Mouse (Mus musculus): Measurements from ENCODE around the gene Ccdc142. TPM values are rescaled to one million over a fixed set of nuclear protein-coding genes. Genes with fewer than 3 reads are reported as not detected.

Gene Ccdc142
- total and polyA plus RNA-seq, 3 experiments: 2.9 to 34.9 (median 5.9) TPM

DNA sequence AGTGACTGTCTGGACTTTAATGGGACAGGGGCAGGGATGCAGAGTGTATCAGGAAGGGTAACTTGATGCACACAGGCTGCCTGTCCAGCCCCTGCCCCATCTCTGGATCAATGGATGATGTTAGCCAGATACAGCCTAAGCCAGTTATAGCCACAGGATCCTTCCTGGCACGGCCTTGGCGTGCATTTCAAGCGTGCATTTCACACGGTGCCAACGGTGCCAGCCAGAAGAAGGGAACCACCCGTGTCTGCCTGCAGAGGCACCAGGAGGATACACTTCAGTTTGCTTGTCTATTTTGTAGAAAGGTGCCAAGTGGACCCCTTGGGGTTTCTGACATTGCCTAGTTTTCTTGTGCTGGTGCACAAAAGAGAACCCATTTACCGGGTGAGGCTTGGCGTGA lies 38.6 kb downstream of the Ccdc142 start:
- DNase-seq: no peak

DNA sequence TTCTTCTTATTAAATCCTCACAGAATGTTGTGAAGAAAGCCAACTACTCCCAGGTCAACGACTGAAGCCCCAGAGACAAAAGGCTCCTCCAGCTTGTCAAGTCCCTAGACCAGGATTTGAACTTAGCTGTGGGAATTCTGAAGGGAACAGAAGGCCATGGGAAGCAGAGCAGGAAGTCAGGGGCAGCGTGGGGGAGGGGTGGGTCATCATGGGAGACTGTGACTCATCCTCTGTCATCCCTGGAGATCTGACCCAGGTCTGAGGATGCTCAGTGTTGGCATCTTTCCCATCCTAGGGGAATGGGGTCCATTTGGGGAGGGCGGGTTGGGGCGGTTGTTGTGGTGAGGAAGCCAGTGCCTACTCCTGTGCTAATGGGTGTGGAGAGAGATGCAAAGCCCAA lies 40.2 kb downstream of the Ccdc142 start:
- no peak for DNase-seq

DNA sequence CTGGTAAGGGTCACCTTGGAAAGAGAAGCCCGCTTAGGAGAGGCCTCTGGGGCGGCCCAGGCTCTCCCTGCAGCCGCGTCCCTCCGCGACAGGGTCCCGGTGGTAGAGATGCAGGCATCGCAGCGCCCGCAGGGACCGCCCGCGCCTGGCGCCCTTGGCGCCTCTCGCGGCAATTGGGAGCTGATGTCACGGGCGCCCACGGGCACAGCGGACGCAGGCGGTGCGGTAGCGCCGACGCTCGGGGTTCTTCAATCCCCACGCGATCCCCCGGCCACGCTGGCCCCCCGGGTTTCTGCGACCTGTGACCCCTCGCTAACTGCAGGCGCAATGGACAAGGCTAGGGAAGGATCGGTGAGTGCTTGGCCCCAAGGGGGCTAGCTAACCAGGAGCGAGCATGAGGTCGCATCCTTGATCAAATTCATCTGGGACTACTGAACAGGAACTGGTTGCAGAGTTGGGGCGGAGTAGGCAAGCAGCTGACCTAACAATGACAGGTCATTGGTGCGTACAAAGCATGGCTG lies 40.9 kb downstream of the Ccdc142 start:
- DNase-seq: peak; percentile 45

- DNase-seq: no peak
These were observed 41.5 kb downstream of the Ccdc142 start for GRCm38 (mm10) chr6:83142886-83143285.

GRCm38 (mm10) chr6:83145209-83145608 lies 43.8 kb downstream of the Ccdc142 start:
- DNase-seq: peak; percentile 45

DNA sequence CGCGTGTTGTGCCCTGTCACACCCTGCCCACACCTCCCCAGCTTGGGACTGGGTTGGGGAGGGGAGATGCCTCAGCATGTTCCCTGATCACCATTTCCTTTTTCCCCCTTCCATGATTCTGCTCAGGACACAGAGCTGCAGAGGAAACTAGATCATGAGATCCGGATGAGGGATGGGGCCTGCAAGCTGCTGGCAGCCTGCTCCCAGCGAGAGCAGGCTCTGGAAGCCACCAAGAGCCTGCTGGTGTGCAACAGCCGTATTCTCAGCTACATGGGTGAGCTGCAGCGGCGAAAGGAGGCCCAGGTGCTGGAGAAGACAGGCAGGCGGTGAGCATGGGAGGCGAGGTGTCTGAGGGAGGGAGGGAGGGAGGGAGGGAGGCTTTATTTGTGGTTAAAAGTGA lies 44.4 kb downstream of the Ccdc142 start:
- no peak for DNase-seq

DNA sequence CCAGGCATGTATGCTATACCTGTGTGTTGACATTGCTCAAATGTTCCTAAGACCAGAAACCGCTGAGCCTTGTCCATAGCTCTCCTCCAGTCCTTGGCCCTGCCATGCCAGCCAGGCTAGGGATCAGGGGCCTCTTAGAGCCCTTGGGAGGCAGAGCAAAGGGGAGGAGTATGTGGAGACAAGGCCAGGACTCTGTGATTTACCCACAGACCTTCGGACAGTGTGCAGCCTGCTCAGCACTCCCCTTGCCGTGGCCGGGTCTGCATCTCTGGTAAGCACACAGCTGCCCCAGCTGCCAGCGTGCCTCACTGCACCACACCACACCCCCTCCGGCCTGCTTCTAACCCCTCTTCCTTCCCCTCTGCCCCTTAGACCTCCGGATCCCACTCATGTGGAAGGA lies 45.9 kb downstream of the Ccdc142 start:
- peak; percentile 66 for DNase-seq

- no peak for DNase-seq
These were observed 50.3 kb downstream of the Ccdc142 start for GRCm38 (mm10) chr6:83151721-83152120.

- no peak for DNase-seq
These were observed 51.6 kb downstream of the Ccdc142 start for GRCm38 (mm10) chr6:83153038-83153437.

DNA sequence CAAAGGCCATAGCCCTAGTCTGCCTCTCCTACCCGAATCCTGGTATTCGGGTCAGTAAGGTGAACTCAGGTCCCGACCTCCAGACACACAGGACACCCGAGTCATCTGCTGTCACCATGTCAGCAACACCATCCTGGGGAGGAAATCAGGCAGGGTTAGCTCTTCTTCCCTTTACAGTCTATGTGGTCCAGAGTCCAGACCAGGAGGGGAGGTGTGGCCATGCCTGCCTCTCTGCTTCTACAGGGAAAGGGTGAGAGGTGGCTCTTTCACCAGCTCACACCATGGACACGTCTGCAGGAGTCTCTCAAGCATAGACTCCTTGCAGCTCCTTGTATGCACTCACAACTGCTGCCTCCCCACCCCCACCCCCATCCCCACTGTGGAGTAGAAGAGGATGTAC lies 52.1 kb downstream of the Ccdc142 start:
- DNase-seq: no peak

DNA sequence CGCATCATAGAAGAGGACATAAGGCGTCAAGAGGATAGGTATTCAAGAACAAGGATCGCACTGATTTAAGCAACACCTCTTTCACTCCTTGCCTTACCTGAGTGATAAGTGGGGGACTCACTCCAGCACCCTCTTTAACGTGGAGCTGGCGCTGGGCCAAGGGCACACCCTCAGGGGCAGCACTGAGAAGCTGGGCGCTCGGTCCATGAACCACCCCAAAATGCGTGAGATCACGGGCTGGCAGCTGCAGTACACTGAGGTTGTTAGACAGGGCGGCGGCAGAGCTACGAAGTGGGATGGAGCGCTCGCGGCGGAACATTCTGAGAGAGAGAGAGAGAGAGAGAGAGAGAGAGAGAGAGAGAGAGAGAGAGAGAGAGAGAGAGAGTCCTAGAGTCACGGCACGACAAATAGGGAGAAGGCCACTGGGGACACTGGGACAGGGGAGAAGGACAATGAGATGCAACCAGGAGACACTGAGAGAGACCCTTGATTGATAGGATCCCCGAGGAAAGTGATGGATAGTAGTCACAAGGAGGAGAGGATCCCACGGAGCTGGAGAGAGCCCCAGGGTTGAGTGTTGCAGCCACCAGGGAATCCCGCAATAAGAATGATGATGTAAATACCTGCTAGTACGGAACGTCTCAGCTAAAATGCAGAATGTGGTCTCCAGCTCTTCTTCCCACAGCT lies 54.3 kb downstream of the Ccdc142 start:
- no peak for DNase-seq

GRCm38 (mm10) chr6:83156259-83156684 lies 54.9 kb downstream of the Ccdc142 start, which contains the start of the genes Wdr54 and 1700003E16Rik:
Wdr54 (minus strand) TSS chr6:83156397.
1700003E16Rik (plus strand) TSS chr6:83156404.
- peak; percentile 78 for DNase-seq

Small RNAs within 50 kb of the gene (microRNA-seq; reads per million reads assigned to microRNA genes)
- gene Mir3470a: 0 reads per million in 2 experiments

Other genes starting within 250 kb of the Ccdc142 start
- 1 to 10 TPM in 1 of 2 experiments, under 1 TPM in 1; 0.52 to 1.2 TPM for gene Sema4f, start 161.8 kb upstream of the Ccdc142 start, total RNA-seq (2021)
- 1.1 and 1.3 TPM in 2 replicates for gene Sema4f, start 161.8 kb upstream of the Ccdc142 start, polyA plus RNA-seq (2012; rRNA removed)
- gene M1ap, start 154.7 kb upstream of the Ccdc142 start, total RNA-seq (2021): not detected
- 0.07 TPM in 1 of 2 replicates, not detected in the other for gene M1ap, start 154.7 kb upstream of the Ccdc142 start, polyA plus RNA-seq (2012; rRNA removed)
- gene Dok1, start 68.1 kb upstream of the Ccdc142 start, total RNA-seq (2021): 10 to 100 TPM in 1 of 2 experiments, 1 to 10 TPM in 1; 7.5 to 13.5 TPM
- 7.9 and 11.7 TPM in 2 replicates for gene Dok1, start 68.1 kb upstream of the Ccdc142 start, polyA plus RNA-seq (2012; rRNA removed)
- 1 to 10 TPM; 1.1 to 3.5 TPM for gene Loxl3, start 67.4 kb upstream of the Ccdc142 start, total RNA-seq (2021)
- 2.8 and 2.9 TPM in 2 replicates for gene Loxl3, start 67.4 kb upstream of the Ccdc142 start, polyA plus RNA-seq (2012; rRNA removed)
- gene Aup1, start 47.1 kb upstream of the Ccdc142 start, total RNA-seq (2021): 100 to 1,000 TPM; 174 to 228 TPM
- gene Aup1, start 47.1 kb upstream of the Ccdc142 start, polyA plus RNA-seq (2012; rRNA removed): 1,190 and 1,486 TPM in 2 replicates
- gene Htra2, start 46.3 kb upstream of the Ccdc142 start, total RNA-seq (2021): 10 to 100 TPM; 42.6 to 63.6 TPM
- 74.2 and 89.8 TPM in 2 replicates for gene Htra2, start 46.3 kb upstream of the Ccdc142 start, polyA plus RNA-seq (2012; rRNA removed)
- gene Dqx1, start 43.8 kb upstream of the Ccdc142 start, total RNA-seq (2021): 1 to 10 TPM; 2.1 to 2.5 TPM
- 2.6 and 2.7 TPM in 2 replicates for gene Dqx1, start 43.8 kb upstream of the Ccdc142 start, polyA plus RNA-seq (2012; rRNA removed)
- 10 to 100 TPM in 1 of 2 experiments, 1 to 10 TPM in 1; 4.9 to 15.2 TPM for gene Tlx2, start 31.3 kb upstream of the Ccdc142 start, total RNA-seq (2021)
- gene Tlx2, start 31.3 kb upstream of the Ccdc142 start, polyA plus RNA-seq (2012; rRNA removed): 48.7 and 64.4 TPM in 2 replicates
- 10 to 100 TPM; 35.1 to 48.9 TPM for gene Pcgf1, start 23.7 kb upstream of the Ccdc142 start, total RNA-seq (2021)
- 28.6 and 31.6 TPM in 2 replicates for gene Pcgf1, start 23.7 kb upstream of the Ccdc142 start, polyA plus RNA-seq (2012; rRNA removed)
- gene Lbx2, start 15.2 kb upstream of the Ccdc142 start, total RNA-seq (2021): 10 to 100 TPM in 1 of 2 experiments, 1 to 10 TPM in 1; 7.6 to 19.7 TPM
- gene Lbx2, start 15.2 kb upstream of the Ccdc142 start, polyA plus RNA-seq (2012; rRNA removed): 30.1 and 48.9 TPM in 2 replicates
- gene Gm42688, start within 50 bp of the Ccdc142 start, total RNA-seq (2021): 1 to 10 TPM; 3.9 to 6.6 TPM
- gene Gm42688, start within 50 bp of the Ccdc142 start, polyA plus RNA-seq (2012; rRNA removed): 7.5 and 8.8 TPM in 2 replicates
- 100 to 1,000 TPM in 1 of 2 experiments, 10 to 100 TPM in 1; 95.3 to 112 TPM for gene Mrpl53, start 7.4 kb downstream of the Ccdc142 start, total RNA-seq (2021)
- 81.0 and 85.8 TPM in 2 replicates for gene Mrpl53, start 7.4 kb downstream of the Ccdc142 start, polyA plus RNA-seq (2012; rRNA removed)
- 10 to 100 TPM; 48.1 to 52.6 TPM for gene Mogs, start 13.9 kb downstream of the Ccdc142 start, total RNA-seq (2021)
- 93.2 and 131 TPM in 2 replicates for gene Mogs, start 13.9 kb downstream of the Ccdc142 start, polyA plus RNA-seq (2012; rRNA removed)
- 100 to 1,000 TPM in 1 of 2 experiments, 10 to 100 TPM in 1; 79.1 to 117 TPM for gene Wbp1, start 20.0 kb downstream of the Ccdc142 start, total RNA-seq (2021)
- gene Wbp1, start 20.0 kb downstream of the Ccdc142 start, polyA plus RNA-seq (2012; rRNA removed): 388 and 405 TPM in 2 replicates
- gene Ino80b, start 23.8 kb downstream of the Ccdc142 start, total RNA-seq (2021): 10 to 100 TPM; 16.1 to 27.3 TPM
- gene Ino80b, start 23.8 kb downstream of the Ccdc142 start, polyA plus RNA-seq (2012; rRNA removed): 90.2 and 102 TPM in 2 replicates
- gene Rtkn, start 33.9 kb downstream of the Ccdc142 start, total RNA-seq (2021): 10 to 100 TPM in 1 of 2 experiments, 1 to 10 TPM in 1; 9.5 to 10.2 TPM
- 93.6 and 100 TPM in 2 replicates for gene Rtkn, start 33.9 kb downstream of the Ccdc142 start, polyA plus RNA-seq (2012; rRNA removed)
- gene Wdr54, start 54.8 kb downstream of the Ccdc142 start, total RNA-seq (2021): 1 to 10 TPM; 2.2 to 4.7 TPM
- gene Wdr54, start 54.8 kb downstream of the Ccdc142 start, polyA plus RNA-seq (2012; rRNA removed): 3.4 and 4.8 TPM in 2 replicates
- 1 to 10 TPM; 1.1 to 1.3 TPM for gene 1700003E16Rik, start 54.8 kb downstream of the Ccdc142 start, total RNA-seq (2021)
- 1.0 and 1.4 TPM in 2 replicates for gene 1700003E16Rik, start 54.8 kb downstream of the Ccdc142 start, polyA plus RNA-seq (2012; rRNA removed)
- gene Dctn1, start 64.3 kb downstream of the Ccdc142 start, total RNA-seq (2021): 100 to 1,000 TPM; 135 to 138 TPM
- gene Dctn1, start 64.3 kb downstream of the Ccdc142 start, polyA plus RNA-seq (2012; rRNA removed): 210 and 211 TPM in 2 replicates
- not detected for gene Slc4a5, start 118.2 kb downstream of the Ccdc142 start, total RNA-seq (2021)
- 0.29 and 0.51 TPM in 2 replicates for gene Slc4a5, start 118.2 kb downstream of the Ccdc142 start, polyA plus RNA-seq (2012; rRNA removed)
- 10 to 100 TPM; 17.8 to 30.8 TPM for gene Mthfd2, start 224.3 kb downstream of the Ccdc142 start, total RNA-seq (2021)
- 2.5 and 3.8 TPM in 2 replicates for gene Mthfd2, start 224.3 kb downstream of the Ccdc142 start, polyA plus RNA-seq (2012; rRNA removed)
- gene Mob1a, start 224.4 kb downstream of the Ccdc142 start, total RNA-seq (2021): 10 to 100 TPM; 62.1 to 77.7 TPM
- 44.4 and 52.1 TPM in 2 replicates for gene Mob1a, start 224.4 kb downstream of the Ccdc142 start, polyA plus RNA-seq (2012; rRNA removed)
- gene Bola3, start 247.5 kb downstream of the Ccdc142 start, total RNA-seq (2021): 100 to 1,000 TPM; 204 to 358 TPM
- gene Bola3, start 247.5 kb downstream of the Ccdc142 start, polyA plus RNA-seq (2012; rRNA removed): 303 and 351 TPM in 2 replicates